Mouse (Mus musculus): ENCODE results near the gene Spata2l.

DNA sequence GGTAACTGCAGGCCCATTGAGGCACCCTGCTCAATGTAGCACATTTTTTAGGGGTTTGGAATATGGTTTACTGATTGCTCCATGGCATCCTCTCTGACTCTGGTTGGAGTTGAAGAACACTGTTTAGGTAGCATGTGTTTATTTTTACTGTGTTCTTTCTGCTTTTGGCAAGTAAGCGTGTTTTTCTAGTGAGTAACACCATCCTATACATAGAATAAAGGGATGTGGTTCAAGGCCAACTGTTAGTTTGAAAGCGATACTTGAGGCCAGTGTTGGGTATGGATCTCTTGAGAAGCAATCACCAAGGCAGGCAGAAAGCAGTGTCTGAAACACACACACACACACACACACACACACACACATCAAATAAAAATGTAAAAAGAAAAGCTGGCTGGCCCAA lies 48.0 kb downstream of the Spata2l start:
- no peak for TF ChIP-seq POLR2A (IDR thresholded peaks at IDR 0.05; ENCODE audit: low read depth, low read length)
- TF ChIP-seq CTCF (conservative IDR thresholded peaks at IDR 0.05; ENCODE audit: insufficient read depth, insufficient read length, low read depth, low read length): no peak
